Mouse (Mus musculus): ENCODE results near the gene Arih2. TPM values are rescaled to one million over a fixed set of nuclear protein-coding genes. Genes with fewer than 3 reads are reported as not detected.
A peak's percentile ranks its signal among the peaks of the same experiment; 100 is the strongest.
"Not testable (repeated sequence)": the region's sequence is repeated elsewhere in the genome, so short reads cannot be mapped to it uniquely, and the experiment has no call there.

Gene Arih2
- 10 to 100 TPM; 47.3 to 51.1 TPM for total RNA-seq (2021)
- long read RNA-seq, transcript Arih2-201 (16 exons, 3,924 nt), result major isoform, 8 of 29 reads
- long read RNA-seq, transcript Arih2-208 (1 exons, 3,664 nt), result minor isoform, 6 of 29 reads
- long read RNA-seq, partial matches to known transcripts, result 3 of 29 reads
- long read RNA-seq, other reads (novel, unspliced or antisense), result 12 of 29 reads

DNA sequence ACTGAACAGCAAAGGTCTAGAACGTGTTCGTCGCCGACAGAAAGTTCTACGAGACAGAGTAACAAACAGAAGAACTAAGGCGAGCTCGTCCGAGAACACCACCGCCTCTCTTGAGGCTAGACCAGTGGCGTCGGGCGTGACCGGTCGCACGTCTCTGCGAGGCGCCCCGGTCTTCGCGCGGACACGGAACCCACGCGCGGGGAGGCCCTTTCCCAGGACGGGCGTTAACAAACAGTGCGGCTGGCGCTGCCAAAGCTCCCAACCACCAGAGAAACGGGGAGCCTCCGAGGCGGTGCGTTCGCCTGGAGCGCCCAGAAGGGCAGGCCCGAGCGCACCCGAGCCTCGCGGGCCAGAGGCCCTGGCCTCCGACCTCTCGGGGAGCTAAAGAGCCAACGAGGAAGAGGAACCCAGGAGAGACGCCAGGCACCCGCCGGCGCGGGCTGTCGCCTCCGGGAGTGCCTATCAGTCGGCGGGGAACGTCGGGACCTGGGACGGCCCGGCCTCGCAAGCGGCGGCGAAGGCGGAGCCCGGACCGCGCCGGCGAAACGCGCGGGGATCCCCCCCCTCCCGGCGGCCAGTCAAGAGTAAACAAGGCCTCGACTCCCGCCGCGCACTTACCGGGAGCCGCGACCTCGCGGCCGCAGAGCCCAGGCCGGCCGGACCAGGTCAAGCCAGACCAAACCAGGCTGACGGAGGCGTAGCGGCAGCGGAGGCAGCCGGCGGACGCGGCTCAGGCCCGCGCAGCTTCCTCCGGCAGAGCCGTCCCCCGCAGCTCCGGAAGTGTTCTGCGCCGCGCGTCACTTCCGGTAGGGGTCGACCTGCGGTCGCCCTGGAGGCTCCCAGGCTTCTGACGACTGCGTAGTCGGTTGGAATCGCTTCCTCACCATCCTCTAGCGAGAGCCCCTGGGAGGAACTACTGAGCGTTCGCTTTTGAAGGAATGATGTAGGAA, at the start of gene Arih2:
Gene Arih2, minus strand, starts transcription at position 776 of the 950 bp plus-strand sequence.
- peak; percentile 89 to 91 for DNase-seq (ENCODE audit: low spot score in 2 of 2)

DNA sequence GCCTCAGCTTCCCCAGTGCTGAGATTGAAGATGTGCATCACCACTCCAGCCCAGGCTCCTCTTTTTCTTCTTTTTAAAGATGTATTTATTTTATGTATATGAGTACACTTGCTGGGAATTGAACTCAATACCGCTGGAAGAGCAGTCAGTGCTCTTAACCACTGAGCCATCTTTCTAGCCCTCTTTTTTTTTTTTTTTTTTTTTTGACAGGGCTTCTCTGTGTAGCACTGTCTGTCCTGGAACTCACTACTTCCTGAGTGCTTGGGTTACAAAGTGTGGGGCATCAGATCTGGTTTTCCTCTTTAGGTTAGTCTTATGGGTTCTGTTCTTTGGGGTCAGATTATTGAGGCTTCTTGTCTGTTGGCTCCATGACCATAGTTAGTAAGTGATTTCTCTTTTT, 45.3 kb upstream of the Arih2 start:
- DNase-seq (ENCODE audit: low spot score in 2 of 2), result no peak

DNA sequence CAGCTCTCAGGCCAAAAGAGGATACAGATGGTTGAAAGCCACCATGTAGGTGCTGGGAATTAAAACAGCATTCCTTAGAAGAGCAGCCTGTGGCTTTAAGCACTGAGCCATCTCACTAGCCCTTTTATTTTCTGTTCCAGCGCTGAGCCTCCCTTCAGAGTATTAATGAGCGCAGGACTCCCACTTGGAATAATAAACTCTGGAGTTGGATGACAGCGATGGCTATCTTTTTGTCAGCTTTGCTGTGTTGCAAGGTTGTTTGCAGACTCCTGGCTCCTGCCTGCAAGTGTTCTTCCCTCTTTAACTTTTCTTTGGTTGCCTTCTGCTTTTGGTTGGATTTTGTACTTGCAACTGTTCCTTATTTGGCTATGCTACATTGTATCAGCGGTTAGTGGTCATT, 44.8 kb upstream of the Arih2 start:
- DNase-seq (ENCODE audit: low spot score in 2 of 2), result no peak

DNA sequence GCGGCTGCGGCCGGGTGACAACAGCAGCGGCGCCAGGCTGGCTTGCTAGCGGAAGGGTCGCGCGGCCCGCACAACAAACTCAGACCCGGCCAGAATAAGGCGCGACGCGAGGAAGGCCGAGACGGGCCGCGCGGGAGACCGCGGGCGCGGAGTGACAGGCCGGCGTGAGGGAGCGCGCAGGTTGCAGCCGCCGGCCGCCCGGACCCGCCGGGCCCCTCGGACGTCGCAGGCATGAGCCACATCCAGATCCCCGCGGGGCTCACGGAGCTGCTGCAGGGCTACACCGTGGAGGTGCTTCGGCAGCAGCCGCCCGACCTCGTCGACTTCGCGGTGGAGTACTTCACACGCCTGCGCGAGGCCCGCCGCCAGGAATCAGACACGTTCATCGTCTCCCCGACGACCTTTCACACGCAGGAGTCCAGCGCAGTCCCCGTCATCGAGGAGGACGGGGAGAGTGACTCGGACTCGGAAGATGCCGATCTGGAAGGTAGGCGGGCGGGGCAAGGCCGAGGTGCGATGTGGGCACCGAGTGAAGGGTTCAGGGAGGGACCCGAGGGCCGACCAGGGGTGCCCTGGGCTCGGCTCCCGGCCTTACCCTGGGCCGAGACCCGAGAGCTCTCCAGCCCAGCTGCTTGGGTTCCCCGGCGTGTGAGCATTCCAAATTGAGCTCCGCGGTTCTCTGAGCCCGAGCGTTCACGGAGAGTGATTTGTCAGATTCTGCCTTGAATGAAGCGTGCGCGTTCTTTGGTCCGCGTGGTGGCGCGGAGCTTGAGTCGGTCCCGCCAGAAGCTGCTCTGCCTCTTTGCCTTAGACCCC, 43.2 kb upstream of the Arih2 start:
- peak; percentile 59 to 75 for DNase-seq (ENCODE audit: low spot score in 2 of 2)

DNA sequence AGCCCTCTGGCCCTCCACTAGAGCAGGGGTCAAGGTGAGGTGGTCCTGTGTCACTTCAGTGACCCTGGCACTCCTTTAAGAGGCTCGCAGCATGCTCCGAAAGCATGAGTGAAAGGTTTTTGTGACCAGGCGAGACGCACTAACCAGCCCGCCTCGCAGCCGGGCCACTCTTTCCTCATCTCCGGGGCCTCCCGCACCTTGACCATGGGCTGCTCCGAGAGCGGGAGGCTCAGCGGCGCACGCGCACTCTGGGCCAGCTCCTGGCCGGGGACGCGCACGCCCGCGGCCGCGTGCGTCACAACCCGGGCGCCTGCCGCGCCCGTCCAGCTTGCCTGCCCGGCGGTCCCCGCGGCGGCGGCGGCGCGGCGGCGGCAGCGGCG, 42.6 kb upstream of the Arih2 start:
- peak; percentile 81 to 89 for DNase-seq (ENCODE audit: low spot score in 2 of 2)

DNA sequence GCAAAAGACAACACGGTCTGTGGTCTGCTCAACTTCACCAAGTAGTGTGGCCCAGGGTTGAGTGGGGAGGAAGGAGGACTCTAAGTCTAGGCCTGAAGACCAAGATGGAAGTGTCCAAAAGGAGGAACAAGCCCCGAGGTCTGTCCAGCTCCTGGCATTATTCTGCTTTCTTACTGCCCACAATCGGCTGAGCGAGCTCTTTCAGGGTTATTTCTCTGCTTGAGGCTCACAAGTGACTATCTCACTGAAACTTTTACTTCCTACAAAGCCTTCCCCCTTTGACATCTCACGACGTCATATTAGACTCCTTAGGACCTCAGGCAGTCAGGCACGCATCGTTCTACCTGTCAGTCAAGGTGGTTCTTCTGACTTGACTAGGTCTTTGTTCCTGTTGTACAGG, 42.2 kb upstream of the Arih2 start:
- no peak for DNase-seq (ENCODE audit: low spot score in 2 of 2)

DNA sequence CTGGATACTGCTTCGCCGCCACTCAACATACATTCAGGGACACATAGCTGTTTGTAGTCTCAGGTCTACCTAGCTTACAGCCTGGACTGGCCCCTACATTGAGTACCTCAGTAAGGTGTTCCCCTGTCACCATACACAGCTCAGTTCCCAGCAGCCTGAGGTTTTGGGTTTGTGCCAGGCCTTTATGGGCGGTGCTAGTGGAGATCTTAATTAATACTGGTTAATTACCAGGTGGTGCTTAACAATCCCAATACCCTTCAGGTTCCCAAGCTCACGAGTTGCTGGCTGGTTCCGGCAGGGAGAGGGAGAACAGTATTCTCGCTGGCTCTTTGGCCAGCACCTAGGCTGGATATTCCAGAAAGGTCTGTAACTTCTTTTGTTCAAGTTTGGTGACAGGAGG, 41.7 kb upstream of the Arih2 start:
- DNase-seq (ENCODE audit: low spot score in 2 of 2), result no peak

DNA sequence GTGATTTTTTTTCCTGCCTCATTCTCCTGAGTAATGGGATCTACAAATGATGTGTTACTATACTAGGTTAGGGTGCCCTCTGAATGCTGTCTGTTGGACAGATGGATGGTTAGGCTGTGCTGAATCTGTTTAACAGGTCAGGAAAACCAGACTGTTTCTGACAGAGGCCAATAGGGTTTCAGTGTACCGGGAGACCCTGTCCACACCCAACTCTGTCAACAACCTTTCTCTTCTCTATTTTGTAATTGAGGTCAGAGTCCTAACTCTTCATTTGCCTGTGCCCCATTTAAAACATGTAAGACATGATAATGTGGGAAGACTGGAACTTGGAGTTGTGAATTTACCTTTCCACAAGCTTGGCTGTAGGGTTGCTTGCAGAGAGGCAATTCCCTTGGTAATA, 40.8 kb upstream of the Arih2 start:
- no peak for DNase-seq (ENCODE audit: low spot score in 2 of 2)

DNA sequence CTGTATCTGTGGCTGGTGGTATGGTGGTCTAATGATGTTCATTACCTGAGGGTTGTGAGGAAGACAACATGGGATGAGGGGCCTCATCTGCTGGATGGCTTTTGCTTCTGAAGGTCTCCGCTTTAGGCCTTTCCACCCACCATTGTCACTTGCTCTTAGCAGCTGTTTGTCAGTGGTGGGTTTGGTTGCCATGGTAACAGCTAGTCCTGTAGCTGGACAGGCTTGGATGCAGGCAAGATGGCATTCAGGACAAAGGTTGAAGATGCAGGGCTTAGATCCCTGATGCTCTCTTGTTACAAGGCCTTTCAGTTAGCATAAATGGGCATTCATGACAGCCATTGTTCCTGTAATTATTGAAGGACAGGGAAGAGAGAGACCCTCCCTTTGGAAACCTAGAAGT, 39.9 kb upstream of the Arih2 start, which contains the start of gene Prkar2a:
Gene Prkar2a, plus strand, starts transcription at position 209 of the 400 bp plus-strand sequence.
- DNase-seq (ENCODE audit: low spot score in 2 of 2), result no peak

DNA sequence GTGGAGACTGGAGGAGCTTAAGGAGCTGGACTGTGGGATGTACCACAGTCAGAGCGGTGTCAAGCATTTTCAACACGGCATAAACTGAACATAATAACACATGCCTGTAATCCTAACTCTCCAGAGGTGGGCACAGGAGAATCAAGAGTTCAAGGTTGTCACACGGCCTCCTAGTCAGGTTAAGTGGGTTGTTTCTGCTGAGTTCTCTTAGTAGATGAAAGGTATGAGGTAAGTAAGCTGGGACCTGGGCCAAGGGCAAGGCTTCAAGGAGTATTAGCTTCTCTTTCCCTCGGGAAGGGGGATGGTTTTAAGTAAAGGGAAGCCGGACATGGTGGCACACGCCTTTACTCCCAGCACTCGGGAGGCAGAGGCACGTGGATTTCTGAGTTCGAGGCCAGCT, 39.3 kb upstream of the Arih2 start:
- no peak for DNase-seq (ENCODE audit: low spot score in 2 of 2)

DNA sequence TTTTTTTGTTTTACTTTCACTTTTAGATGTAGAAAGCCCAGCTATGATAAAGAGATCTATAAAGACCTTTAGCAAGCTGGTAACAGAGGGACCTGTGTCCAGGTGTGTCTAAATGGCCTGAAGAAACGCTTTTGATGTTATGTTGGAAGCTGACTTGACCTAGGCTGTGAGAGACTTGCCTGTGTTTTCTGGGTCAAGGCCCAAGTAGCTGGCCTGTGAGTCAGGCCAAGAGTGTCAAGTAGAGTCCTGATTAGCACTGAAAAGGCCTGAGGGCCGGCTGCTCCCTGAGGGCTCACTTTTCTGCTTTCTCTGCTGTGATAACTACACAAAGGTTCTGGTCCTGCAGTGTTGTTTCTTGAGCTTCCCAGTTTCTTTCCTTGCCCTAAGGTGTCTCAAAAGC, 38.5 kb upstream of the Arih2 start:
- no peak for DNase-seq (ENCODE audit: low spot score in 2 of 2)

DNA sequence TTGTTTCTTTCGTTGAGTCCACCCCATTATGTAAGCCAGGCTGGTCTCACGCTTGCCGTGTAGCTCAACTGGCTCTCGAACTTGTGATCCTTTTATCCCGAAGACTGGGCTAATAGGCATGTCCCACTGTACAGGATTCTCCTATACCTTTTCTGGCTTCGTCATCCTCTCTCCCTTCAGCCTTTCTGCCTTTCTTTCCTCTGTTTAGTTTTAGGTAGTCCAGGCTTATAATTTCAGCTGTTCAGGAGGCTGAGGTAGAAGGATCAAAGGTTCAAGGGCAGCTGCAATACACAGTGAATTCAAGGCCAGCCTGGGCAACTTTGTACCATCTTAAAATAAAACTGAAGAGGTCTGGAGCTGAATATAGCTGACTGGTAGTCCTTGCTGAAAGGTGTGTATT, 38.0 kb upstream of the Arih2 start:
- no peak for DNase-seq (ENCODE audit: low spot score in 2 of 2)

DNA sequence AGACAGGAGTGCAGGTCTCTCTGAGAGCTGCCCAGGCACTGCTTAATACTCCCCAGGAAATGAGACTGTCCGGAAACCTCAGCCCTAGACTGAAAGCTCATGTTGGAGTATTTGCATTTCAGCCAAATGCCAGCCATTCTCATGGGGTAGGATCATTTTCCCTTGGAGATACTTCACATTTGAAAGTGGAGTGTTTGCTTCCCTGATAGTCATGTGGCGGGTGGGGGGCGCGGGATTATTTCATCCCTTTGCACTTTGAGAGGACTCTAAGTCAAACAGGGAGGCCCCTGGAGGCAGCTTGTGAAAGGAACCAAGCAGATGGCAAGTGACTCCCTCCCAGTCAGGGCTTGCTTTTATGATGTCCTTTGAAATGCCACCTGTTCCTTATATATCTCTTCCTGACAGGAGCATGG, 37.3 kb upstream of the Arih2 start:
- DNase-seq (ENCODE audit: low spot score in 2 of 2), result no peak

DNA sequence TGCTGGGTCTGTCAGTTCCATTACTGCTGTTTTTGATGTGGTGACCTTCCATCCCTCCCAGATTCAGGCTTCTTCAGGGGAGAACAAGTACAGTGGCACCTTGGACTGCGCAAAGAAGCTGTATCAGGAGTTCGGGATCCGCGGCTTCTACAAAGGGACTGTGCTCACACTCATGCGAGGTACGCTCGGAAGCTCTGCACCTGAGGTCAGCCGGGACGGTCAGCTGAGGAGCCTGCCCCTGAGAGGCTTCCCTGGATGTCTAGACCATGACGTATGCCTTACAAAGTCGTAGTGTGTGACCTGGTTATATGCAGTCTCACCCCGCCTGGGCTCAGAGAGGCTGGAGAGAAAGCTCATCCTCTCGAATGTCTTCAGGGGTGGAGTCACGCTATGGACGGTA, 30.8 kb upstream of the Arih2 start:
- DNase-seq (ENCODE audit: low spot score in 2 of 2), result no peak

DNA sequence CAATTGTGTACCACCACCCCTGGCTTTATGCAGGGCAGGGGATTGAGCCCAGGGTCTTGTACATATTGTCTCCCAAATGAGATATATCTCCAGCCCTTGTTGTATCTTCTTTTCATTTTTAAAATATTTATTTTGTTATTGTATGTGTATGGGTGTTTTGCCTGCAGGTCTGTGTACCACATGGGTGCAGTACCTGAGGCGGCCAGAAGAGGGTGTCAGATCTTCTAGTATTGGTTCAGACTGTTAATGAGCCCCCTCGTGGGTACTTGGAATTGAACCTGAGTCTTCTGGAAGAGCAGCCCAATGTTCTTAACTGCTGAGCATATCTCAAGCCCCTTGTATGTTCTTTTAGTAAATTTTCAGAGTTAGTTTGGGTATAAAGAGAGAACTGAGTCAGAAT, 24.0 kb upstream of the Arih2 start:
- DNase-seq (ENCODE audit: low spot score in 2 of 2), result no peak

DNA sequence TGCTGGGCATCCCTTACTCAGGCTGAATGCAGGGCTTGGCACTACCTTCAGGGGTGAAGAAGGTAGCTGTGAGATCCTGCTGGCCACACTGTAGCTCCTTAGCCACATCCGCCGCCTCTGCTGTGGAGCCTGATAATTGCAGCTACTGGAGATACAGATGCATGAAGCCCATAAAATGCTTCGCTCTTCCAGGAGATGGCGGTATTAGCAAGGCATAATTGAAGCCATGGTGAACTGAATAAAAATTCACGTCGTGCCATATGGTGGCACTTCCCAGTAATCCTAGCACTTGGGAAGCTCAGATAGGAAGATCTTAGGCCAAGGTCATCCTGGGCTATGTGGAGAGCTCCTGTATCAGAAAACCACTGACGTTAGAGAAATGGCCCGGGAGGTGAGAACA, 20.7 kb upstream of the Arih2 start:
- DNase-seq (ENCODE audit: low spot score in 2 of 2), result peak in 1 of 2 experiments; percentile 31

DNA sequence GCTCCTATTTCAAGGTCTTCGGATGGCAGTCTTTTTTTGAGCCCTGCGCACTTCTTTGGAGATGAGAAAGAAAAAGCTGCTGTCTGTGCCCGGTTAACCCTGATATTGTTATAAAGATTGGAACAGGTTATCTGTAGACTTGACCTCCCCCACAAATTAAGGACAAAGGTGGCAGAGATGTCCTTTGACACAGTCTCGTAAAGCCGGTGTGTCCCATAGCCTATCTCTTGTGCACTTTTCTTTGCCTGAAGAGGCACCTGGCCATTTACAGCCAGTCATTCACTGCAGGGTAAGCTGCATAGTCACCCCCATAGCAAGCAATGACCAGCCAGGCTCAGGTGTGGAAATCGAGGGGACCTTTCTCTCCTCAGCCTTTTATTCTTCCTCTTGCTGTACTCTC, 13.5 kb upstream of the Arih2 start:
- no peak for DNase-seq (ENCODE audit: low spot score in 2 of 2)

DNA sequence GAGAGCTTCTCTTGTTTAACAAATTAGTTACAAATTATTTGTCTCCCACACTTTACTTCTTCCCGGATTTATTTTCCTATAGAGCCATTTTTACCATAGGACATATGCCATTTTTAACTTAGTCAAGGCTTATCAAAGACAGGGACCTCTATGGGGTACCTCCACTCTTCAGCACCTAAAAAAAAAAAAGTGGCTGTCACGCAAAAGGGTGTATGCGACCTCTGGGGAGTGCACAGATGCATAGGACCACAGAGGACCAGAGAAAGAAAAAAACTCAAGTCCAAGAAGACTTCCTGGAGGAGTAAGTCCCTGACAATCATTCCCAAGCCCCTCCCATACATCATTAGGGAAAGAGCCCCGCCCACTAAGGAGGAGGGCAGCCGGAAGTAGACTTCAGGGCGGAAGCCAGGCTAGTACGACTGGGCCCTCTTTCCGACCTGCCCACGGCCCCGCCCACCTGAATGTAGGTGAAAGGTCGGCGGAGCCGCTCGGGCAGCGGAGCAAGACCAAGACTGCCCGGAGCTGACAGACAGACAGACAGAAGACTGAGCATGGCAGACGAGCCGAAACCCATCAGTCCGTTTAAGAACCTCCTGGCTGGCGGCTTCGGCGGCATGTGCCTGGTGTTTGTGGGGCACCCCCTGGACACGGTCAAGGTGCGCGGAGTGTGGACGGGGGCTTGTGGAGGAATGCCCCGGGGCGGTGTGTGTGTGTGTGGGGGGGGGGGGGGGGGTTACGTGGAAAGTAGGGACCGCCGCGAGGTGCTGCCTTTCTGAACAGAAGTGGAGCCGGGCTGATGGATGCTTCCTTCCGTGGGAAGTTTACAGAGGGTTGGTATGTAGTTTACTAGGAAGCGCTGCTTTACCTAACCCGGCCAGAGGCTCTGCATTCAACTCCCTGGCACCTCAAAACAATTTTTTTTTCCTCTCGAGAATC, 12.8 kb upstream of the Arih2 start, which contains the start of gene Slc25a20:
Gene Slc25a20, plus strand, starts transcription at position 412 of the 936 bp plus-strand sequence.
- peak; percentile 65 to 68 for DNase-seq (ENCODE audit: low spot score in 2 of 2)

DNA sequence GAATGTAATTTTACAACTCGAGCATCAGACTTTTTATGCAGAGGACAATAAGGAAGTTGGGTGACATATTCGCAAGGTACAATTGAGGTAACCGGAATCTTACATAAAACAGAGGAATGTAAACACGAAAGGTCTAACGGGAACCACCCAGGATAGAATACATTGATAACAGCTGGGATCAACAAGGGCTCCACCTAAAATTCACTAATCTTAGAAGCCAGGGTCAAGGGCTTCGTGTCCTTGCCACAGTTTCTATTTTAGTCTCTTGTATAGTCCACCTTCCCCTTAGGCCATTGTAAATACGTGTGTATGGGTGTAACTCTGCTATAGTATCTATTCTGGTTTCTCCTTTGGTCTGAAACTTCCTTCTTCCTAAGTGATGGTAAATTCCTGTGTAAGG, 6.7 kb upstream of the Arih2 start:
- DNase-seq (ENCODE audit: low spot score in 2 of 2), result not testable (repeated sequence)
